In genomic region chr17:71944020-71944419, GRCm38 (mm10) we compare ENCODE assay signal across 34 mouse cellular contexts.
"Had no signal": no experiment of that assay in that cellular context is flagged by ENCODE, and none has a peak within 500 bp of the region (broad histone marks: within the 10 kb centered on the region; RNA-seq: fewer than 3 reads in every experiment).

No protein-coding gene starts in this region.

- H3K4me2 ChIP-seq: heart, embryonic 11.5 days; heart, embryonic 12.5 days; heart, embryonic 13.5 days; heart, embryonic 15.5 days; hindbrain, embryonic 13.5 days; hindbrain, embryonic 14.5 days; hindbrain, embryonic 15.5 days; intestine, embryonic 15.5 days; kidney, embryonic 15.5 days had no signal

- H3K4me1 ChIP-seq: heart, embryonic 12.5 days; heart, embryonic 13.5 days; intestine, embryonic 15.5 days had no signal

- H3K4me3 ChIP-seq: heart, embryonic 12.5 days; heart, embryonic 13.5 days; heart, embryonic 15.5 days; hindbrain, embryonic 10.5 days; hindbrain, embryonic 13.5 days; hindbrain, embryonic 15.5 days; intestine, embryonic 15.5 days; kidney, embryonic 15.5 days; layer of hippocampus, adult 2 months; left cerebral cortex, adult 2 months had no signal

- DNase-seq: heart, postnatal 10 days; heart, postnatal 14 days; heart, postnatal 36 days; heart, postnatal 4 days; kidney, adult 11 months; kidney, adult 18-20 months; kidney, adult 2 months; kidney, adult 8-10 months; kidney, adult 9 months; kidney, postnatal 10 days; kidney, postnatal 14 days; kidney, postnatal 25 days; kidney, postnatal 36 days; kidney, postnatal 4 days; layer of hippocampus, adult 9-11 months; layer of hippocampus, postnatal 36 days had no signal

- H3K9ac ChIP-seq: heart, embryonic 12.5 days; heart, embryonic 13.5 days; heart, embryonic 15.5 days; hindbrain, embryonic 13.5 days; hindbrain, embryonic 14.5 days; hindbrain, embryonic 15.5 days; intestine, embryonic 15.5 days; kidney, embryonic 15.5 days had no signal

- ATAC-seq: hindbrain, embryonic 16.5 days; hindbrain, postnatal 0 days; inflammation-experienced regulatory T-cells, adult 6 months; intestine, embryonic 15.5 days; intestine, embryonic 16.5 days; intestine, postnatal 0 days had no signal

- H3K36me3 ChIP-seq: heart, embryonic 12.5 days; heart, embryonic 13.5 days; heart, embryonic 15.5 days; hindbrain, embryonic 10.5 days; hindbrain, embryonic 13.5 days; hindbrain, embryonic 15.5 days; intestine, embryonic 15.5 days; kidney, embryonic 15.5 days had no signal

- H3K27me3 ChIP-seq: hindbrain, embryonic 15.5 days; intestine, embryonic 15.5 days; kidney, embryonic 15.5 days had no signal

- H3K9me3 ChIP-seq: heart, embryonic 12.5 days; heart, embryonic 13.5 days; heart, embryonic 15.5 days; hindbrain, embryonic 10.5 days; hindbrain, embryonic 13.5 days; hindbrain, embryonic 15.5 days; intestine, embryonic 15.5 days; kidney, embryonic 15.5 days had no signal

- H3K27ac ChIP-seq: heart, embryonic 13.5 days; heart, embryonic 15.5 days; hindbrain, embryonic 10.5 days; hindbrain, embryonic 13.5 days; hindbrain, embryonic 14.5 days; hindbrain, embryonic 15.5 days; hindbrain, postnatal 0 days; intestine, embryonic 15.5 days; kidney, embryonic 15.5 days; kidney, postnatal 0 days; layer of hippocampus, adult 2 months; left cerebral cortex, adult 2 months had no signal
